Mouse (Mus musculus) megakaryocyte, embryonic 14.5 days (primary cell): ENCODE data around the gene Gm9495.

Experiments used
- FLI1 ChIP-seq: IDR thresholded peaks from 2 replicates; pipeline ENCODE4 v1.6.1; 2012; ENCODE audit warnings: low read length, inconsistent platforms, mixed read lengths
- GATA1 ChIP-seq: IDR thresholded peaks from 3 replicates; pipeline ENCODE4 v1.6.1; 2012; ENCODE audit warnings: mixed read lengths, low read length, inconsistent platforms, borderline replicate concordance

- TF ChIP-seq FLI1 (no peak), GATA1 (no peak)
Measured at GRCm38 (mm10) chr8:69396196-69396595, 57.2 kb downstream of the Gm9495 start.
